Mouse (Mus musculus): ENCODE results near the gene U90926.

DNA sequence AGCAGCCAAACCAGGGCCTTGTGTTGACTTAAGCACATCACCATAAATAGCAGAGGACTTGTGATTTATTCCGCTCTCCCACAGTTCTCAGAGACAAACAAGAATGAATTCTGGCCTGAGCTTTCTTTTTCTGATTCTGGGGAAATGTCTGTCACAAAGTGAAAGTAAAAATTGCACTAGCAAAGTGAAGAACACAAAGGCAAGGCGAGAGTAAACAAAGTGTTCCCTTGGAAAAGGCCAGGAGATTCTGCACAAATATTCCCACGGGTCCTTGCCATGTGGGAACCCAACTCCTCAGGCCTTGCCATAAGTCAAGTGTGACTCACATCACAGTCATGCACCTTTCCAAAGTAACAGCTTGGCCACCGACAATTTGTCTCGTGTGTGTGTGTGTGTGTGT, 9.5 kb downstream of the U90926 start:
- TF ChIP-seq TAL1 (IDR thresholded peaks at IDR 0.05; ENCODE audit: low read length) (no peak), GATA1 (IDR thresholded peaks at IDR 0.05; ENCODE audit: low read length) (no peak)
